ENCODE assay signal across 15 mouse cellular contexts in the genomic region with DNA sequence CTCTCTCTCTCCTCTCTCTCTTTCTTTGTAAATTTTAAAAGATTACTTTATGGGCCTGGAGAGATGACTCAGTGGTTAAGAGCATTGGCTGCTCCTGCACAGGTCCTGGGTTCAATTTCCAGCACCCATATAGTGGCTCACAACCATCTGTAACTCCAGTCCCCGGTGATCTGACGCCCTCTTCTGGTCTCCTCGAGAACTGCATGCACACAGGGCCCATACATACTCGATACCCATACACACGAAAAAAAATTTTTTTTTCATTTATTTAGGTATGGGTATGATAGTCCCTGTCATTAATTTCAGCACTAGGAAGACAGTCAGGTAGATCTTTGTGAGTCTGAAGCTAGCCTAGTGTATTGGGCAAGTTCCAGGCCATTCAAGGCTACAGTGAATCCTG. TPM values are rescaled to one million over a fixed set of nuclear protein-coding genes. Genes with fewer than 3 reads are reported as not detected.
DNase-seq lines count a peak whose midpoint lies in the region; ATAC-seq and TF ChIP-seq lines count a peak whose summit lies in the region.
"Had no signal": no experiment of that assay in that cellular context is flagged by ENCODE, and none has a peak within 500 bp of the region (broad histone marks: within the 10 kb centered on the region; RNA-seq: fewer than 3 reads in every experiment).

No protein-coding gene starts in this region.

- no peak overlapping the region for H3K27ac ChIP-seq in hindbrain, embryonic 15.5 days (replicated peaks)
- no peak overlapping the region for H3K27ac ChIP-seq in hindbrain, embryonic 14.5 days
- no peak overlapping the region for H3K27ac ChIP-seq in midbrain, embryonic 10.5 days (replicated peaks)
- H3K27ac ChIP-seq in midbrain, embryonic 11.5 days (ENCODE audit: low read depth, low read length), result no peak overlapping the region
- H3K27ac ChIP-seq in stomach, postnatal 0 days (replicated peaks), result no peak overlapping the region
- H3K27ac ChIP-seq: liver, embryonic 15.5 days had no signal

- H3K9ac ChIP-seq in hindbrain, embryonic 15.5 days, result no peak overlapping the region
- no peak overlapping the region for H3K9ac ChIP-seq in hindbrain, embryonic 14.5 days
- H3K9ac ChIP-seq in midbrain, embryonic 11.5 days (ENCODE audit: low read length), result no peak overlapping the region
- no peak overlapping the region for H3K9ac ChIP-seq in stomach, postnatal 0 days (ENCODE audit: low read length)

- no peak for DNase-seq in hindbrain, embryonic 14.5 days (ENCODE audit: low spot score)
- no peak for DNase-seq in midbrain, embryonic 10.5 days (ENCODE audit: low spot score)
- no peak for DNase-seq in midbrain, embryonic 11.5 days (ENCODE audit: low spot score, missing footprints)
- peak; percentile 39 for DNase-seq in ZHBTc4 (ENCODE audit: low read depth, low spot score)
- DNase-seq in stomach, postnatal 0 days (ENCODE audit: low spot score), result no peak
- DNase-seq in cerebellum, postnatal 14 days, result no peak
- DNase-seq: cerebellum, adult 8-10 months; heart, postnatal 4 days; kidney, postnatal 10 days; layer of hippocampus, postnatal 36 days; thymus, postnatal 36 days had no signal

- no peak for ATAC-seq in hindbrain, embryonic 15.5 days (ENCODE audit: low FRiP score, low read depth)
- ATAC-seq in hindbrain, embryonic 14.5 days (ENCODE audit: low FRiP score), result no peak
- no peak for ATAC-seq in midbrain, embryonic 11.5 days (ENCODE audit: low FRiP score)
- ATAC-seq in stomach, postnatal 0 days (ENCODE audit: low FRiP score, low TSS enrichment), result no peak
- ATAC-seq: activated CD4-positive, CD25-positive, alpha-beta regulatory T cell, adult 4 months had no signal

- TF ChIP-seq EP300 in stomach, postnatal 0 days (optimal IDR thresholded peaks at IDR 0.05), result no peak

- H3K4me3 ChIP-seq in hindbrain, embryonic 15.5 days, result no peak overlapping the region
- H3K4me3 ChIP-seq in hindbrain, embryonic 14.5 days (replicated peaks; ENCODE audit: low read length), result no peak overlapping the region
- H3K4me3 ChIP-seq in midbrain, embryonic 10.5 days, result peak overlapping the region; percentile 61; the same call in 1 of the 2 replicates
- no peak overlapping the region for H3K4me3 ChIP-seq in midbrain, embryonic 11.5 days (ENCODE audit: low read depth, low read length)
- H3K4me3 ChIP-seq in stomach, postnatal 0 days (ENCODE audit: low read depth, low read length), result no peak overlapping the region

- H3K9me3 ChIP-seq in hindbrain, embryonic 15.5 days, result no peaks in the 10 kb centered on the region
- H3K9me3 ChIP-seq in hindbrain, embryonic 14.5 days (ENCODE audit: control insufficient read depth, low read length), result no peaks in the 10 kb centered on the region
- H3K9me3 ChIP-seq in midbrain, embryonic 10.5 days (replicated peaks), result 0 out of 2 replicates have a peak, but pooled peaks cover 4% of the 10 kb centered on the region
- no peaks in the 10 kb centered on the region for H3K9me3 ChIP-seq in midbrain, embryonic 11.5 days (ENCODE audit: control insufficient read depth, low read length)
- H3K9me3 ChIP-seq in stomach, postnatal 0 days (ENCODE audit: control insufficient read depth, low read length), result no peaks in the 10 kb centered on the region
- H3K9me3 ChIP-seq: embryonic facial prominence, embryonic 13.5 days; liver, embryonic 15.5 days had no signal

- peaks cover 18% of the 10 kb centered on the region for H3K4me1 ChIP-seq in hindbrain, embryonic 15.5 days (replicated peaks)
- H3K4me1 ChIP-seq in hindbrain, embryonic 14.5 days (replicated peaks; ENCODE audit: control insufficient read depth, insufficient read depth, low read length), result peaks cover 15% of the 10 kb centered on the region
- H3K4me1 ChIP-seq in midbrain, embryonic 10.5 days, result peaks cover 40% of the 10 kb centered on the region
- H3K4me1 ChIP-seq in midbrain, embryonic 11.5 days (ENCODE audit: control insufficient read depth, insufficient read depth, low read length), result peaks cover 13% of the 10 kb centered on the region
- H3K4me1 ChIP-seq in stomach, postnatal 0 days (replicated peaks; ENCODE audit: control insufficient read depth, insufficient read depth), result peaks cover 10% of the 10 kb centered on the region

- peak; percentile 49 for TF ChIP-seq CTCF in stomach, postnatal 0 days (IDR thresholded peaks at IDR 0.05; ENCODE audit: low read depth)

- peak overlapping the region; percentile 72 for H3K4me2 ChIP-seq in hindbrain, embryonic 15.5 days
- H3K4me2 ChIP-seq in hindbrain, embryonic 14.5 days (replicated peaks), result no peak overlapping the region
- H3K4me2 ChIP-seq in midbrain, embryonic 11.5 days, result no peak overlapping the region
- H3K4me2 ChIP-seq in stomach, postnatal 0 days (replicated peaks; ENCODE audit: low read depth), result no peak overlapping the region

- H3K36me3 ChIP-seq in hindbrain, embryonic 15.5 days, result no peaks in the 10 kb centered on the region
- no peaks in the 10 kb centered on the region for H3K36me3 ChIP-seq in hindbrain, embryonic 14.5 days (replicated peaks; ENCODE audit: control insufficient read depth, insufficient read depth)
- H3K36me3 ChIP-seq in midbrain, embryonic 10.5 days, result no peaks in the 10 kb centered on the region
- H3K36me3 ChIP-seq in midbrain, embryonic 11.5 days (ENCODE audit: control insufficient read depth, insufficient read depth, low read length), result no peaks in the 10 kb centered on the region
- no peaks in the 10 kb centered on the region for H3K36me3 ChIP-seq in stomach, postnatal 0 days (ENCODE audit: control insufficient read depth, insufficient read depth, low read length)
- H3K36me3 ChIP-seq: embryonic facial prominence, embryonic 13.5 days; liver, embryonic 15.5 days had no signal

- H3K27me3 ChIP-seq in hindbrain, embryonic 15.5 days, result no peaks in the 10 kb centered on the region
- H3K27me3 ChIP-seq in hindbrain, embryonic 14.5 days (ENCODE audit: control insufficient read depth, insufficient read depth, low read length), result no peaks in the 10 kb centered on the region
- no peaks in the 10 kb centered on the region for H3K27me3 ChIP-seq in midbrain, embryonic 10.5 days (ENCODE audit: low read depth, poor library complexity, severe bottlenecking)
- H3K27me3 ChIP-seq in midbrain, embryonic 11.5 days (ENCODE audit: control insufficient read depth, insufficient read depth, low read length), result no peaks in the 10 kb centered on the region
- H3K27me3 ChIP-seq in stomach, postnatal 0 days (ENCODE audit: control insufficient read depth, insufficient read depth, low read length), result no peaks in the 10 kb centered on the region
- H3K27me3 ChIP-seq: embryonic facial prominence, embryonic 13.5 days; liver, embryonic 15.5 days had no signal

- WGBS in hindbrain, embryonic 15.5 days, result 86% methylated on average over 5 of the region's 5 CpGs
- WGBS in hindbrain, embryonic 14.5 days, result 82% methylated on average over 5 of the region's 5 CpGs
- 76% methylated on average over 5 of the region's 5 CpGs for WGBS in midbrain, embryonic 10.5 days
- WGBS in midbrain, embryonic 11.5 days, result 81% methylated on average over 5 of the region's 5 CpGs
- 72% methylated on average over 5 of the region's 5 CpGs for WGBS in stomach, postnatal 0 days

RNA-seq across cellular contexts. Expression of a gene that starts 59.3 kb away (rescaled TPM):
- polyA plus RNA-seq in hindbrain, embryonic 15.5 days (2015; fragmentation: Nextera tagmentation; extraction: Ambion mirVana), result 10.6 and 10.8 TPM in 2 replicates
- 8.6 and 10.4 TPM in 2 replicates for polyA plus RNA-seq in hindbrain, embryonic 14.5 days (2014; fragmentation: Nextera tagmentation; extraction: Ambion mirVana)
- 7.9 and 11.4 TPM in 2 replicates for polyA plus RNA-seq in midbrain, embryonic 10.5 days (2016; fragmentation: Nextera tagmentation; extraction: Ambion mirVana)
- polyA plus RNA-seq in midbrain, embryonic 11.5 days (2014; fragmentation: Nextera tagmentation; extraction: Ambion mirVana), result 4.1 and 5.5 TPM in 2 replicates
- 3.0 and 3.6 TPM in 2 replicates for polyA plus RNA-seq in stomach, postnatal 0 days (2015; fragmentation: Nextera tagmentation; extraction: Ambion mirVana)

RNA-seq across cellular contexts. Expression of a gene that starts 59.5 kb away (rescaled TPM):
- polyA plus RNA-seq in hindbrain, embryonic 15.5 days (2015; fragmentation: Nextera tagmentation; extraction: Ambion mirVana), result 283 and 294 TPM in 2 replicates
- polyA plus RNA-seq in hindbrain, embryonic 14.5 days (2014; fragmentation: Nextera tagmentation; extraction: Ambion mirVana), result 291 and 321 TPM in 2 replicates
- polyA plus RNA-seq in midbrain, embryonic 10.5 days (2016; fragmentation: Nextera tagmentation; extraction: Ambion mirVana), result 402 and 429 TPM in 2 replicates
- polyA plus RNA-seq in midbrain, embryonic 11.5 days (2014; fragmentation: Nextera tagmentation; extraction: Ambion mirVana), result 392 and 400 TPM in 2 replicates
- polyA plus RNA-seq in stomach, postnatal 0 days (2015; fragmentation: Nextera tagmentation; extraction: Ambion mirVana), result 294 and 295 TPM in 2 replicates
